Mouse (Mus musculus) CH12.LX (cell line): ENCODE results near the gene Rnf145.

Experiments
- BHLHE40 ChIP-seq: IDR thresholded peaks from 2 replicates; pipeline ENCODE4 v1.6.1; 2011; ENCODE audit warnings: mild to moderate bottlenecking, low read depth, low read length, improper control_type of control experiment
- CHD1 ChIP-seq: IDR thresholded peaks from 2 replicates; pipeline ENCODE4 v1.6.1; 2012; ENCODE audit warnings: low read depth, low read length, improper control_type of control experiment, inconsistent platforms
- CHD2 ChIP-seq: IDR thresholded peaks from 2 replicates; pipeline ENCODE4 v1.6.1; 2011; ENCODE audit warnings: low read length, improper control_type of control experiment
- CTCF ChIP-seq, 2 experiments: IDR thresholded peaks in 1 of 2; conservative IDR thresholded peaks in 1 of 2; 2 replicates each; pipeline ENCODE4 v1.5.1; 2011 to 2012; ENCODE audit warnings: low read depth in 2 of 2, low read length in 2 of 2, improper control_type of control experiment in 1 of 2, inconsistent platforms in 1 of 2, mild to moderate bottlenecking in 1 of 2, moderate library complexity in 1 of 2
- EP300 ChIP-seq: IDR thresholded peaks from 2 replicates; pipeline ENCODE4 v1.6.1; 2011; ENCODE audit warnings: low read length, improper control_type of control experiment
- GABPA ChIP-seq: IDR thresholded peaks from 2 replicates; pipeline ENCODE4 v1.6.1; 2012; ENCODE audit warnings: low read depth, low read length, improper control_type of control experiment, inconsistent platforms; ENCODE audit not compliant: insufficient replicate concordance
- IRF4 ChIP-seq: IDR thresholded peaks from 2 replicates; pipeline ENCODE4 v1.6.1; 2014; ENCODE audit warnings: low read depth, mild to moderate bottlenecking, inconsistent platforms, low read length, improper control_type of control experiment
- MAFK ChIP-seq: IDR thresholded peaks from 2 replicates; pipeline ENCODE4 v1.6.1; 2011; ENCODE audit warnings: low read length, improper control_type of control experiment; ENCODE audit not compliant: insufficient replicate concordance
- MAX ChIP-seq: IDR thresholded peaks from 2 replicates; pipeline ENCODE4 v1.6.1; 2011; ENCODE audit warnings: low read length, improper control_type of control experiment
- POLR2A ChIP-seq: IDR thresholded peaks from 2 replicates; pipeline ENCODE4 v1.6.1; 2011; ENCODE audit warnings: low read depth, mild to moderate bottlenecking, improper control_type of control experiment, low read length
- ZKSCAN1 ChIP-seq: IDR thresholded peaks from 2 replicates; pipeline ENCODE4 v1.6.1; 2012; ENCODE audit warnings: low read depth, inconsistent platforms, low read length, improper control_type of control experiment, borderline replicate concordance
- ZMIZ1 ChIP-seq: IDR thresholded peaks from 2 replicates; pipeline ENCODE4 v1.6.1; 2012; ENCODE audit warnings: low read depth, mild to moderate bottlenecking, inconsistent platforms, low read length, improper control_type of control experiment

DNA sequence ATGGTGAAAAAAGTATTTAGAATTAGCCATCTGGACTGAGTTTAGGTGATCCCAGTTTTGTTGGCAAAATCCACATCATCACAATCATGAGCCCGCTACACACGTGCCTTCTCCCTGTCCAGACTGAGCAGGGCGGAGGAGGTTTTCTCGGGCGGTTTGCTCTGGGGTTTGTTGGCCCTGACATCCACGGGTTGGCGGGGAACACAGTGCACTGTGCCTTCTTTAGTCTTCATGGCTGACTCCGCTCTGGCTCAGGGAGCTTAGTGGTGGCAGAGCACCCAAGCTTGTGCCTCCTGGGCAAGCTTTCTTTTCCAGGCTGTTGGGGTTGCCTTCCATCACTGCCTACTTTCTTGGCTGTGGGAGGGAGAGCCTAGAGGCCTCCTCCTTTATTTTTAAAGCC, 41.6 kb downstream of the Rnf145 start:
- TF ChIP-seq CHD1 (no peak), POLR2A (no peak), EP300 (no peak), MAX (no peak), GABPA (no peak), IRF4 (no peak), ZMIZ1 (no peak), MAFK (no peak), ZKSCAN1 (no peak), CHD2 (no peak), CTCF (conservative IDR thresholded peaks at IDR 0.05 in 1 of 2, IDR thresholded peaks at IDR 0.05 in 1 of 2; ENCODE audit: low read depth in 2 of 2, low read length in 2 of 2) (no peak), BHLHE40 (no peak)
